Mouse (Mus musculus): ENCODE results near the gene Armcx5.

- no peak for TF ChIP-seq POLR2A (IDR thresholded peaks at IDR 0.05; ENCODE audit: borderline replicate concordance, low read depth, low read length)
- no peak for TF ChIP-seq CTCF (IDR thresholded peaks at IDR 0.05; ENCODE audit: low read depth, low read length)
Observed at GRCm38 (mm10) chrX:135693633-135694032, 48.9 kb upstream of the Armcx5 start, which contains the start of gene Tcp11x2.
